Mouse (Mus musculus): ENCODE measurements around the gene Gcc2.

DNA sequence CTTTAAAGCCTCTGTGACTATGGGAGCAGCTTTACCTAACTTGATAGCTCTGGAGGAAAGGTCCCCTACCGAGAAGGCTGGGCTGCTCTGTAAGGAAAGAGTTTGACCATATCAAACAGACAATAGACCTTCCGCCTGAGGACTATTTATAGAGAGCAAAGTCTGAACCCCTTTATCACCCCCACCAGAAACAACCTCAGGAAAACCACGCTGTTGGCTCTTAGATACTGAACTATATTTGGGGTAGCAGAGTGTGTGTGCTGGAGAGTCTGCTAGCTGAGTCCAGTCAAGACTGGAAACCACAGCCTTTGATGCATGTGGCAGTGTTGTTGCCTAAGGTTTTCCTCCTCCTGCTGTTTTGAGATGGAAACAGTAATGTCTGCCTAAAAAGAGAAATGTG lies 99.3 kb downstream of the Gcc2 start:
- TF ChIP-seq E2F4 (IDR thresholded peaks at IDR 0.05; ENCODE audit: insufficient read depth): no peak
- no peak for TF ChIP-seq MAX (IDR thresholded peaks at IDR 0.05; ENCODE audit: low read depth)
- no peak for TF ChIP-seq POLR2A (IDR thresholded peaks at IDR 0.05; ENCODE audit: insufficient read length, low read depth)
- no peak for TF ChIP-seq REST (IDR thresholded peaks at IDR 0.05; ENCODE audit: insufficient read depth, insufficient read length)
- peak in 1 of 3 experiments; percentile 28 for TF ChIP-seq MYOD1 (IDR thresholded peaks at IDR 0.05; ENCODE audit: control insufficient read depth in 1 of 3, insufficient read length in 2 of 3, low read depth in 2 of 3)
- no peak for TF ChIP-seq TCF3 (IDR thresholded peaks at IDR 0.05; ENCODE audit: insufficient read length, low read depth)
- TF ChIP-seq USF1 (IDR thresholded peaks at IDR 0.05; ENCODE audit: low read depth): no peak
- no peak for TF ChIP-seq MYOG (IDR thresholded peaks at IDR 0.05; ENCODE audit: control insufficient read depth in 1 of 3, insufficient read depth in 1 of 3, insufficient read length in 2 of 3, low read depth in 2 of 3)
